Mouse (Mus musculus): ENCODE data around the gene Zfp541. TPM values are rescaled to one million over a fixed set of nuclear protein-coding genes. Genes with fewer than 3 reads are reported as not detected.

Gene Zfp541
- not detected for total RNA-seq (2021)

DNA sequence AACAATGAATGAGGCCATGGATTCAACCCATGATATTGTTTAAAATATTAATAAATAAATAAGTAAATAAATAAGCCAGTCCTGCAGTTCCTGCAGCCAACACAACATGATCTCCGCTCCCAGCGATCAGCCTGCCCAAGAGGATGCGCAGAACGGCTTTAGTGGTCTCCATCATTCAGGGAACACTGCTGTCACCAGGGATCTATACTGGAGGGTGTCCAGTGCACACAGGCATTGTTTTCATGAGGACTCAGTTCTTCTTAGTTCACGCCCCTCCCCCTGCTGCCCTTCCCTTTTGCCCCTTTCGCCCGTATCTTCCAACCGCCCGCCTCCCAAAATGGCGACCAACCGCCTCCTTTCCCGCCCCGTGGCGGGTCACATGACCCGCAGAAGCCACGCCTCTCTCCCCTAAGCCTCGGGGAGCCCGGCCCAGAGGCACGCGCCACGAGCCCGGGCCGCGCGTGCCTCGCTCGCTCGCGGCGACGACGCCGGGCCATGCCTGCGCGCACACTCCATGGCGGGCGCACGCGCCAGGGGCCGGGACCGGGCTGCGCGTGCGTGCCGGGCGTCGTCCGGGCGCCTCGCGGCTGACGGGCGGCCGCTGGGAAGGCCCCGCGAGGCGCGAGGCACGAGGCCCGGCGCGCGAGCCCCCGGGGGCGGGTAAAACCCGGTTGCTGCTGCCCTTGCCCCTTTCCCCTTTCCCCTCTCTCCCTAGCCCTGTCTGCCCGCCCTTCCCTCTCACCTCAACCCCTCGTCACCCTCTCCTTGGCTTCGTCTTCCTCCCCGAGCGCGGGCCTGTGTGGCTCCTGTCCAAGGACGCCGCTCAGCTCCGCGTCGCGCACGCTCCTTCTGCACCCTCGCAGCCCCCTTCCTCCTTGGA is at the start of gene Zfp541:
Gene Zfp541, plus strand, starts transcription at position 596 of the 880 bp plus-strand sequence.
- intact Hi-C loops (cut with DNase I) = no loop called here
- no peak for DNase-seq

DNA sequence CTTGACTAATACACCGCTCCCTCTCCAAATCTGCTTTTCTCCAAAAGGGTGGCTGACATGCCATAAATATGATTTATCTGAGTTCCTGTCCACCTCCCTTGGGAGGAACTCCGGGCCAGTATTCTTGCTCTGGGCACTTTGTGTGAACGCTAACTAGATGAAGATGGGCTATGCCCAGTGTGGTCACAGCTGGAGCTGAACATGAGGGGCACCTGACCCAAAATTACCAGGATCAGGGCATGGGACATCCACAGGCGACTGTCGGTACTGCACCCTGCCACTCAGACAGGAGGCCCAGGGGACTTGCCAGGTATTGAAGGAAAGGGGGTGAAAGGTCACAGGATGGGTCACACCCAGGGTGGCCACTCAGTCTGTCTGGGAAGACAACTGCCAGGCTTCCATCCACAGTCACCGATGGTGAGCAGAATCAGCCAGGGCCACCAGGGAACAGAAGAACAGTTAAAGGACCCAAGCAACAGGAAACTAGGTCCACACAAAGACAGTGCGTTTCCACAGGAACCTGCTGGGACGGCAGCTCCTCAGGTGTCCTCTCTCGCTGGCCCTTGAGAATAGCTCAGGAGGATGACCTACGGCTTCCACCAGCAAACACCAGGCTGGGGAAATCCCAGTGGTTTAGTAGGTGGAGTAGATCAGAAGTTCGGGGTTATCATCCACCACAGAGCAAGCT is 48.9 kb upstream of the Zfp541 start:
- peak; percentile 52 to 55 for DNase-seq
- intact Hi-C loops (cut with DNase I) = no loop called here

DNA sequence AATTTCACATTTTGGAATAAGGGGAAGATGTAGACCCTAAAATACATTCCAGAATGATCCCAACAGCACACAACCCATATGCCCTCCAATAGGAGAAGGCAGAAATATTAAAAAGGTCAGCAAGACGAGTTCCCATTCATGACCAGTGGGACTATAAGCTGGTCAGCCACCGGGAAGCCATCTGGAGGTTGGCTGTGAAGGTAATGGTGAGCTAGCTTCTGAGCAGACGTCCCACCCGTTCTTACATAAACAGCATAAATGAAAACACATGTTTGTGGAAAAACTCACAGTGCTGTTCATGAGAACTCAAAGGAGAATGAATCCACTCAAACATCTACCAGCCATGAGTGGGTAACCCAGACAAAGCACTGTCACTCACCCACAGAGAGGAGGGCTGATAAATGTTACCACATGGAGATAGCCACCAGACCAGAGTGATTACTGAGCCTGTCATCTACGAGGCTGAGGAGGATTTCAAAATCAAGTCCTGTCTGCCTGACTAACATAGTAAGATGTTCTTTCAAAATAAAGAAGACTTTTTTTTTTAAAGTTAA is 47.8 kb upstream of the Zfp541 start:
- intact Hi-C loops (cut with DNase I) = no loop called here
- no peak for DNase-seq

DNA sequence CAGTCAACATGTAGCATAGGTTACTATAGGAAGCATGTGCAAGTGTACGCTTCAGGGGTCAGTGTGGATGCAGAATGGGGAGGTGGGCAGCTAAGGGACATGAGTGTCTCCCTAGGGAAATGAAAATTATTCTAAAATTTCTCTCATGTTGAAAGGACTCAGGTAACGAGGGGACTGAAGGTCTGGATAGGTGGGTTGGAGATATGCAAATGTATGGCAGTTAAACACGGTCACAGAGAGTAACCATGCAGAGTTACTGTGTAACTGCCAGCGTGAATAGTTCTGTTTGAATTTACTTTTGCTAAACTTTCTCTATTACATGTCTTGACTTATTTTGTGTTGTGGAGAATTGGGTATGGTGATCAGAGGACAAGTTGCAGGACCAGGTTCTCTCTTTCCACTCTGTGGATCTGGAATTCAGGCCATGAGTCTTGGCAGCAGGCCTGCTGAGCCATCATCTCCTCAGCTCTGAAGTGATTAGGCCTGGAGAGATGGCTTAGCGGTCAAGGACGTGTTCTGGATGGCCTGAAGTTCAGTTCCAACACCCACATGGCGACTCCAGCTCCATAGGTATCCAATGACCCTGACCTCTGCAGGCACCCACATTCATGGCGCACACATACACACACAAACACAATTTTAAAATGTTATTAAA is 47.0 kb upstream of the Zfp541 start:
- intact Hi-C loops (cut with DNase I) = no loop called here
- peak; percentile 52 to 56 for DNase-seq

DNA sequence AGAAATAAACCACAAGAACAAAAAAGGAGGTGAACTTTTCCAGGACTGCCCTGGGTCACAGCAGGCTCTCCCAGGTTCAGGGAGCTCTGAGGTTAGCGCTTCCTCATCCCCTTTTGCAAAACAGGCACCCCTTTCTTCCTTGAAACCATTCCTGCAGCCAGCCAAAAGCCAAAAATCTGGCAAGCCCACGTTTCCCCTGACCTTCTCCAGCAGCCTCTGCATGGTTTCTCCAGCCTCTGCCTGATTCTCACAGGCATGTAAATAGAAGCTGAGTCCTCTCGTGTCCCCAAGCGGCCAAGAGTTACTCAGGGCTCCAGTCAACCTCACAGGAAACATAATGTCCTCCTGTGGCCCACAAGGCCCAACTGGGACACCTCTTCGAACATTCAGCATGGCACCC is 46.2 kb upstream of the Zfp541 start:
- DNase-seq = no peak
- intact Hi-C loops (cut with DNase I) = no loop called here

DNA sequence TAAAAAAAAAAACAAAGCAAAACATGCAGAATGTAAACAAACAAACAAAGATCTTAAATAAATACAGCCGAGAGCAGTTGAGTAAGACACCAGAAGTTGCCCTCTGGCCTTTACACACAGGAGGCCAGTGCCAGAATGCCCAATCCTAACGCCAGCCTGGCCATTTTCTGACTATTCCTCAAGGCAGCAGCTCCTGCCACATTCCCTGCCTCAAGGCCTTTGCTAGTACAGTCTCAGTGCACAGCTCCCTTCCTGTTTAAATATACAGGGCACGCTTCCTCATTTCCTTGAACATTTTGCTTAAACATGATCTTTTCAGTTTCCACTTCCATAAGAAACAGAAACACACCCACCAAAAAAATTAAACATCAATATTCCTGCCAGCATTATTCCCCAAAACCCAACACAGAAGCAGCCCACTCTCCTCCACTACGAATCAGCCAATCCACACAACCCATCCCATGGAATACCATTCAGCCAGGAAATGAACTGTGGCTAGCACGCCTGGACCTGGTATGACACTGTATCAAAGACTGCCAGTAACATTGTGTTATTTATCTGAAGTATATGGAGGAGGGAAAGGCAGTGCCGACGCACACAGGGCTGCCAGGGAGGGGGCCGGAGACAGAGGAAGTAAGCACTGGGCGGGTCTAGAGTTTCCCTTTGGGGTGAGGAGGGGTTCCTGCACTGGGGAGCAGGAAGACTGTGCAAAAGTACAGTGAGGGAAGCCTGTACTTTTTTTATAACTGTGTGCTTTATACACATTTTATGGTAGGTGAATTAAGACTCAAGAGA is 43.4 kb upstream of the Zfp541 start:
- intact Hi-C loops (cut with DNase I) = no loop called here
- peak; percentile 48 to 52 for DNase-seq

DNA sequence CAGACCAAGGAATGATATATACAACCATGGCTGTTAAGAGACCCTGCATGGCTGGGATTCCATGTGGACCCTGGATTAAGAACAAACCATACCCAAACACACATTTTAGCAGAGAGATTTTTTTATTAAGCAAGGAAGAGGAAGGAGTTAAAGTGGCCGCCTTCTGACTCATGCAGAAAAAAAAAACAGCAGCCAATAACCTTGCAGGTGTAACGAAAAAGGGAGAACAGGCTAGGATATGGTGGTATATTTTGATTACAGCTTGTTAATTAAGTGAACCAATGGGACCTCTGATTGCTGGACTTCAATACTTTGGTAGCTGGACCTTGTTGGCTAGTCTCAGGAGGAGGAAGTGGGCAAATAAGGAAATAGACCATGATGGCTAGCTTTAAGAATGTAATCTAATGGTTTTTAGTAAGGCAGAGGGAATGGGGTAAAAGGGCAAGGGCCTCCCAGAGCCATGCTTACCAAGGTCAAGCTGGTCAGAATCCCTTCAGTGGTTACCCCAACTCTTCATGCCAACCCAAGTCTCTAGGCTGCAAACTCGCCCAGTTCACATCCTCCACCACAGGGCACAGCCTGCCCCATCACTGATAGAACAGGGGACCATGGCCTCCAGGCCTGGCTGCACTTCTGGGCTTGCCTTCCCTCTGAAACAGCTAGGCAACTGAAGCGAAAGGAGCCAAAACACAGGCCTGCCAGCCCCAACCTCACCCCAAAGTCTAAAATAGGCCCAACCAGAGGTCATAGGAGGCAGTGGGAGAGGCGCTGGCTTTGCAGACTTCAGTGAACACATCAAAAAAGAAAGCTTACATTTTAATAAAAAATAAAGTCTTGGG is 42.1 kb upstream of the Zfp541 start:
- no peak for DNase-seq
- intact Hi-C loops (cut with DNase I) = loop anchor here (2.0 kb wide), 2 partner anchors 15 to 27 kb away; partner anchors contain the start of gene Bicra

DNA sequence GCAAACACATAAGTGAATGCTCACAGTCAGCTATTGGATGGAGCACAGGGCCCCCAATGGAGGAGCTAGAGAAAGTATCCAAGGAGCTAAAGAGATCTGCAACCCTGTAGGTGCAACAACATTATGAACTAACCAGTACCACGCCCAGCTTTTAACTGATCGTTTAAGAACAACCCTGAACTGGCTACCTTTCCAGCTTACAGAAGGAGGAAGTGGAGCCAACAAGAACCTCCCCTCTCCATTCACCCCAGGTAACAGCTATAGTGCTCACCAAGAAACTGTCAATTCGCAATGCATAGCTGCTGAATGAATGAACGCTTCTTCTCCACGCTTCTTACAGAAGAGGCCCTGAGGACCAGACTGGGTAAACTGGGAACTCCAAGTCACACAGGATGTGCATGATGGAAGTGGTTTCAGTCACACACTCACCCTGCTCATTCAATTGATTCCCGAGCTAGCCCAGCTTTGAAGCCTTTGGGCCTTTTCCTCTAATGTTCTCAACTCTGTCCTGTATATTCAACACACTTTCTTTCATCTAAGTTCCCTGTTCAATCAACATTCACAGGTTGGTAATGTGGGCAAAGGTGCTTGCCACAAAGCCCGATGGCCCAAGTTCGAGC is 36.9 kb upstream of the Zfp541 start:
- no peak for DNase-seq
- intact Hi-C loops (cut with DNase I) = no loop called here

DNA sequence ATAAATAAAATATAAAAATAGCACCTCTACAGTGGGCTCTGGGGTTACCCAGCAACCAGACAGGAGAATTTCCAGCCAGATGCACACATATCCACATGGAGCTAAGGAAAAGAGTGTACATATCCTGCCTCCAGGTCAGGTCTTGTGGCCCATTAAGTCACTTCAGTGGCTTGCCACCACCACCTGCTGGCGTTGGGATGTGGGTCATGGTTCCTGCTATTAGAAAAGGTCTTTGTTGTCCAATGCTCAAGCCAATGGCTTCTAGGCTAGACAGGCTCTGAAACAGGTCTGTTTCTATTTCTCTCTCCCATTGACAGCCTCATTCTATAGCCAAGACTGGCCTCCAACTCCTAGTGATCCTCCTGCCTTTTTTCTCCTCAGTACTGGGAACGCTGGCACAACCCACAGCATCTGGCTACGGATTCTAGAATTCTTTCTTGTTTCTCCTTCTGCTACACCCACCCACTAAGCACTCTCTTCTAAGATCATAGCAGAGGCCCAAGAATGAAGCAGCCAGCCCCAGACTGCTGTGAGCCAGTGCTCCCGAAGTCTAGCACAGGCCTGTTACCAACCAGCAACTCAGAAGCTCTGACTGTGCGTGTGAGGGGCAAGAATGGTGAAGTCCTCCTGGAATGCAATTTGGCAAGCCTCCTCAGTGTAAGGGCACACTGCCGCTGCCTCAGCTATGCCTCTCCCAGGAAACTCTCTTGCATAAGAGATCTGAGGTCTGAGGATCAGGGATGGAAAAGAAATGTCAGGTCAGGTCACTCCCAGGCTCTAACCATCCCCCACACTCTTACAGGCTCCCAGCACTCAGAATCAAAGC is 33.3 kb upstream of the Zfp541 start:
- intact Hi-C loops (cut with DNase I) = no loop called here
- peak; percentile 44 to 62 for DNase-seq

DNA sequence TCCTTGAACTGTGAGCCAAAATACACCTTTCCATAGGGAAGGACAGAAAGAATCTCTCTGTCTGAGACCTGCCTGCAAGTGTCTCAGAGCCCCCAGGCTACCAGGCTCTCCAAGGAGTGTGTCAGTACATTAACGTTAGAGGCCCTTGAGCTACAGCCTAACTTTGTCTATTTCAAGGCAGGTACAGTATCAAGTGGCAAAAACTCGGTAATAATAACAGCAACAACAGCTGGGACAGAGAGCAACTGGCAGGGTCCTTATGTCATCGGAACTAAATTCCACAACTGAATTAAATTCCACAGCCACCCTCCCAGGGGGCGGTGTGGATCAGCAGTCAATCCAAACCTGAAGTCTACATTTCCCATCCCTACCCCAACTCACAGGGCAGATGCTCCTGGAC is 30.5 kb upstream of the Zfp541 start:
- no peak for DNase-seq
- intact Hi-C loops (cut with DNase I) = loop anchor here (2.0 kb wide), 1 partner anchor 22 kb away; no protein-coding TSS in a partner anchor

DNA sequence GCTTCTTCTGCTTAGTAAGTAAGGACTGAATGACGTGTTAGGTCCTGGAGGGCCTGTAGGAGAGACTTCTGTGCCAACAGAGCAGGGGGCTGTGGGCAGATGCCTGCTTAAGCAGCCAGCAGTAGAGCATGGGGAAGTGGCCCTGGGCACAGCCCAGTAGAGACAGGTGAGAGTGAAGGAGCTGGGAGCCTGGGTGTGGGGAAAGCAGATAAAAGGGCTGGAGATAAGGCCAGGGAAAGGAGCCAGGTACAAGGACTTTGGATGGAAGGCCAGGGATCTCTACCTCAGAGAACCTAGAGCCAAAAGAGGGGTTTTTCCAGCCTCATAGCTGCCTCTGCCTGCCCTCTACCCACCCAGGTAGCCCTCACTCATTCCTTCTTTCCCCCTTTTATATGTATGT is 28.6 kb upstream of the Zfp541 start:
- DNase-seq = no peak
- intact Hi-C loops (cut with DNase I) = no loop called here

DNA sequence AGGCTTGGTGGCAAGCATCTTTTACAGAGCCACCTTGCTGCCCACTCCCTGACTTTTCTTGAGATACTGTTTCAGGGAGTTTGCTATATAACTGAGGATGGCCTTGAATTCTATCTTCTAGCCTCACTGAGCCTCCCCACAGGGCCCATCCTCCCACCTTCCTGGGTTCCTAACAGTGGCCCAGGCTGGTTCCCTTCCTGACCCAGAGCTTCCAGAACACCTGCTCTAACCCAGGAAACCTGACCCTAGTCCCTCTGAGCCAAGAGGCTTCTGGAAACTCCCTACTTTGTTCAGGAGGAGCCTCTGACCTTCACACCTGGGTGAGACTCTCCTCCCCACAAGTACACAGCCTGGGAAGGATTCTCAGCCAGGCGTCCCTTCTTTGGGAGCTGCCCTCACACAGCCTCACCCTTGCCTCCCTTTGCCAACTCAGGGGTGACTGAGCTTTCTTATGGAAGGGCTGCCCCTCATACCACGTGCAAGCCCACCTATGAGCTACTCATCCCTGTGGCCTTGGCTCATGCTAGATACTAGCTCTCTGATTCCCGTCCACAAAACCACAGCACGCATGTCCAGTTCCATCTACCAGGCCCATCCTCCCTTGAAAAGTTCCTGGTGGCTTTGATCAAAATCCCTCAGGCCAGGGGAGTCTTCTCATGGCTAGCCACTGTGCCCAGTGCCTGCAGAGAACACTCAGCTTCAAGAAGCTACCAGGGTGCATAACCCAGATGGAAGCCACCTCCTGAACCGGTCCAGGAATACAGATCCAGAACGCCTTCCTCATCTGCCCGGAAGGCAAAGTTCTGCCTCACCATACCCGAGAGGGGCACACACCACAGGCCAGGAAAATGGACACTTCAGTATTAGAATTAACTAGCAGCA is 27.8 kb upstream of the Zfp541 start:
- intact Hi-C loops (cut with DNase I) = no loop called here

DNA sequence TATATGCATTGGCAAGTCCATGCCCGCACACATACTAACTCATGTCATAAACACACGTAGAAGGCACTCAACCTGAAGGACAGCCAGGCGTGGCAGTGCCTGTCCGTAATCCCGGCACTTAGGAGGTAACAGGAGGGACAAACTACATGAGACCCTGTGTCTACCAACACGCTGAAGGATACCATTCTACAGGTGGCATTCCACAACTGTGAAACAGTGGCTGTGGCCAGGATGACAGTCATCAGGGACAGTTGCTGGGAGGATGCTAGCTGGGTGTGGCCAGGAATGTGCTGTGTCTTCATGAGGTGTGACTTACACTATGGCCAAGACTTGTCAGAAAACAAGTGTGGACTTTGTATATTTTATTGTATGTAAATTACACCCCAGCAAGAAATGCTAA is 24.6 kb upstream of the Zfp541 start:
- no peak for DNase-seq
- intact Hi-C loops (cut with DNase I) = no loop called here

More for the DNA sequence above, 27.8 kb upstream of the Zfp541 start:
- DNase-seq = no peak

DNA sequence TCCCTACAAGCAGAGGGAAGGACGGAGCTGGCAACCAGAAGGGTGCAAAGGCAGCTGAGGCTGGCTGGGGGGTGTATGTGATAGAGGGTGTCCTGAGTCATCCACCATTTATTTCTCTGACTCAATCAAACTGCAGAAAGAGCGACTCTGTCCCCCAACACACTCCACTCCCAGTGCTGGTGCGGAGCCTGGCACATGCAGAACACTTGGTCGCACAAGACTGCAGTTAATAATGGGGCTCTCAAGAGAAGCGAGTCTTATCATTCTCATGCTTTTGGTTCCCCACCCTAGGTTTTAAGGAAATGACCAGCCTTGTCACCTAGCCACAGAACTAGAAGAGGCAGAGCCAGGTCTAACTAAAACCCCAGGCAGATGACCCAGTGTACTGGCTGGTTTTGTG is 22.3 kb upstream of the Zfp541 start:
- no peak for DNase-seq
- intact Hi-C loops (cut with DNase I) = no loop called here

DNA sequence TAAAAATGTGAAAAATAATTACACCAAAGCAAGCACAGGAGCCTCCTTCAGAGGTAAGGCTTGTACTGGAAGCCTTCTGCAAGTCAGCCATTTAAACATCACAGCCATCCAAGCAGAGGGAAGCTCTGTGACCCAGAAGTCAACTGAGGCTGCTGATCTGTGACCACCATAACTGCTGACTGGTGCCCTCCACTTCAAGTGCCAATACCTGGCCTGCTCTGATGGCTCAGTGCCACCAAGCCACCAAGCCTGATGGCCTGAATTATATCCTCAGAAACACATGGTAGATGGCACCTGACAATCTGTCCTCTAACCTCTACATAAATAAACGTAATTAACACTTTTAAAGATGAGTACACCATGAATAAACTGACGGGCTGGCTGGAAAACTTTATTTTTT is 20.4 kb upstream of the Zfp541 start:
- DNase-seq = no peak
- intact Hi-C loops (cut with DNase I) = loop anchor here (2.0 kb wide), 1 partner anchor 14 kb away; no protein-coding TSS in a partner anchor

DNA sequence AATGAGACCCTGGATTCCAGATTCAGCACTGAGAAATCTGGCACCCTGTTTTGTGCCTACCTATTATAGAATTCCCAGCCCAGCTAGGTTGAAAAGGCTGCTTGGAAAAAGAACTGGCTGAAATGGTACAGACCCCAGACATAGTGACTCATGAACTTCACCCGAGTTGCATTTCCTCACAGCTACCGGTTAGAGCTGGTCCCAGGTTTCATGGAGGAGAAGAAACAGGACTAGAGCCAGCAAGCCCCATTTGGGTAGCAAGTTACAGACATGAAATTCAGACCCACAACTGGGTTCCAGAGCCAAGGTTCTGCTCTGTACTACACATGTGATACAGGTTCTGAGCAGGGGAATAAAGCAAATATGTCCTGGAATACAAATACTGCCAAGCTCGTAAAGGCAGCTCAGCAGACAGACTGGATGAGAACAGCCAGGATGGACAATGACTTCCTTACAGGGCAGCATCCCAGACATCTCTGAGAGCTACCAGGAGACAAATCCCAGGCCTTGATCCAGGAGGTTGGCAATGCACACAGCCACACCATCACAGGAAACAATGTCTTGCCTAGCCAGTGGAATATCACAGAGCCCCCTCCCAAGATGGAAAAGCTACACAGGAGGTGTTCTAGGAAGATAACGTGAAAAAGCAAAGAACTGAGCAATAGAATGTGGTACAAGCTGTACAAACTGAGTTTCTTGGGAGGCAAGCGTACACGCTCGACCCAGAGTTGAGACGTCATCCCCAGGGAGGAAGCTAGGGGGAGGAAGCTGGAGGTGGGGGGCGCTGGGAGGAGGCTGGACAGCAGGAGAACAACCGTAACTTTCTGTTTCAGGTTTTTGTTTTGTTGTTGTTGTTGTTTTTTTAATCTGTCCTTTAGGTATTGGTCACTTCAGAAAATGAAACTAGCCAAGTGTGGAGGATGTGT is 18.5 kb upstream of the Zfp541 start:
- intact Hi-C loops (cut with DNase I) = no loop called here

More for the DNA sequence above, 18.5 kb upstream of the Zfp541 start:
- no peak for DNase-seq
